Mouse (Mus musculus) adrenal gland, postnatal 36 days (tissue): ENCODE measurements around the gene Scoc. TPM values are rescaled to one million over a fixed set of nuclear protein-coding genes. Genes with fewer than 3 reads are reported as not detected.

Source experiments
- DNase-seq, 2 experiments: peaks; one replicate each; pipeline ENCODE4 v3.0.0; 2021; ENCODE audit warnings: mixed read lengths in 1 of 2
- total RNA-seq, 2 experiments: library from RNA; stranded (reverse); gene quantifications; 2 replicates each; pipeline ENCODE4 v1.2.3; 2021

Scoc gene
- total RNA-seq, 2 experiments from 2014 or later = 75.2 to 83.3 TPM

DNA sequence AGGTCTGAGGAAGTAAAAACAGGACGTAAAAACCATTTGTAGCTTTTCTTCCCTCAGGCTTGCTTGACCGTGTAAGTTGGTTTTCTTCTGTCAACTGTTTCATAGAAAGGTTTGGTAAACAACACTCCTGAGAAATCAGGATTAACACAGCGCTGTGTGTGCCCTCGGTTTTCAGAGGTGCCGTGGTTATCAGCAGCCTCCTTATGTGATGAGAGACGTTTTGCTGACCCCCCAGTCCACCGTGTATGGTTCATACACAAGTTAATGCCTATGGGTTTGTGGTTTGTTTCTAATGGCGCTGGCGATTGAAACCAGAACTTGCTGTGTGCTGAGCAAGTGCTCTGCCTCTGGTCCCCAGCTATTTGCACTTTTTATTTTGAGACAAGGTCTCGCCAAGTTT lies 52.6 kb downstream of the Scoc start:
- no peak for DNase-seq

DNA sequence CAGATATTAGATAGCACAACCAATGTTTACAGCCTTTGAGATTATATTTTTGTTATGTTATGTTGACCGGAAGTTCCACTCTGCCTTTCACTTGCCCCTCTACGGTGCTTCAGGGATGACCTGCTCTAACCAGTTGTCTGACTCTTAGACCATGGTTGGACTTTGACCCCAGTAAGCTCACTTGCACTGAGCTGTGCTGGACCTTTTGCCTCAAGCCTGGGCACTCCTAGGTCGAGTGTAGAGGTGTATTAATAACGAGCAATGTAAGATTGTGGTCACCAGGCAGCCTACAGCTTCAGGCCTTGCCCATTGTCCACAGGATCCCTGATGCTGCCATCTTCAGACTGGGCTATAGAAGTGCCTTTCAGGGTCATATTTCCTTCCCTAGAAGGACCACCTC lies 60.5 kb downstream of the Scoc start:
- no peak for DNase-seq

- no peak for DNase-seq
Observed at GRCm38 (mm10) chr8:83396680-83397079, 61.5 kb downstream of the Scoc start.

- no peak for DNase-seq
Observed at GRCm38 (mm10) chr8:83394325-83394724, 63.9 kb downstream of the Scoc start.

GRCm38 (mm10) chr8:83392521-83392920 lies 65.7 kb downstream of the Scoc start:
- no peak for DNase-seq

DNA sequence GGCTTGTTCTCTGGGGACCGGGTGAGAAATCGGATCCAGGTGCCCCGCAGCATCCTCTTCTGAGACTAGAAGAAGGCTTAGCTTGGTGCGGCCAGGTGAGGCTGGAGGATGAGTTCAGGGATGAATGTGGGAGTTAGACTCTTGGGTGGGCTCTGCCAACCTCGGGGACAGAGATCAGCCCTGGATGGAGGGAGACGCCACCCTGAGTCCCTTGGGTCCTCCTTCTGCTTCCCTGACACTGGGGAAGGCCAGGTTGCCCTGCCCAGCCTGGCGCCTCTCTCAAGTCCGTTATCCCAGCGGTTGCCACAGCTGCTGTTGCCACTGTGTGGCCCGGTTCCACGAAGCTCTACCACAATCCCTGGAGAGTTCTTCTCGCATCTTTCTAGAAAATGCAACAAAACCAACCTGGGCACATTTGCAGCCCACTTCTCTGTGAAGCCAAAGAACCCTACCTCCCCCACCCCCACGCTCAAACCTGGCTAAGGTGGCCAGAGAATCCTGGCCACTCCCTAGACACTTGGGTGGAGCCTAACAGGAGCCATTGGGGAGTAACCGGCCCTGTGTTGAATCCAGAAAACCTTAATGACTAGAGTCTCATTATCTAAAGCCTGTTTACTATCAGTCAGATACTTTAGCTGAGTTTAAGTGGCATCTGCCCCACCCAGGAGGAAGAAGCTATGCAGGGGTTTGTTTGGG lies 68.0 kb downstream of the Scoc start:
- DNase-seq = no peak

- DNase-seq = peak; percentile 65 to 75
Observed at GRCm38 (mm10) chr8:83389316-83390005, 68.7 kb downstream of the Scoc start, which contains the start of gene Clgn. Gene Clgn, plus strand, starts transcription at chr8:83389867.

GRCm38 (mm10) chr8:83382850-83383249 lies 75.3 kb downstream of the Scoc start:
- no peak for DNase-seq

- no peak for DNase-seq
Observed at GRCm38 (mm10) chr8:83381016-83381415, 77.2 kb downstream of the Scoc start.

DNA sequence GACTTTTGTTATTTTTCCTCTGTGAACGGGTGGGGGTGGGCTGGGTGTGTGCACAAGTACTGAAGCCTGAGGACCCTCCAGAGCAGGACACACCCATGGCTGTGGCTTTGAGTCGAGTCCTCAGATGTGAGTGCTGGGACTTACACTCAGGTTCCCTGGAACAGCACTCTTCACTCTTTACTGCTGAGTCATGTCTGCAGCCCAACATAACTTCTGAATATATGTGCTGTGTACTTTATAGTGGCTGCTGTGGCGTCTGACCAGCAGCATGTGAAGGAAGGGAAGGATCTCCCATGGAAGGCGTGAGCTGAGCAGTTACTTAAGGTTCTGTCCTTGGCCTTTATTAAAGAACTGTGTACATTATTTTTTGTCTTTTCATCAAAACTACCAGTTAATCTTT lies 78.0 kb downstream of the Scoc start:
- no peak for DNase-seq

Other genes starting within 250 kb of the Scoc start
- 100 to 1,000 TPM; 518 to 847 TPM for gene Ucp1, start 168.0 kb downstream of the Scoc start, total RNA-seq
- gene Elmod2, start 125.9 kb downstream of the Scoc start, total RNA-seq = 10 to 100 TPM; 22.4 to 25.4 TPM
- gene Mgat4d, start 109.9 kb downstream of the Scoc start, total RNA-seq = not detected
- under 1 TPM in 1 of 2 experiments, not detected in 1; 0.13 TPM for gene Clgn, start 68.5 kb downstream of the Scoc start, total RNA-seq
- not detected for gene Olfr370, start 77.4 kb upstream of the Scoc start, total RNA-seq
- gene Ndufb7, start 108.3 kb upstream of the Scoc start, total RNA-seq = 100 to 1,000 TPM; 218 to 228 TPM
- gene Tecr, start 149.6 kb upstream of the Scoc start, total RNA-seq = 100 to 1,000 TPM; 450 to 470 TPM
- 10 to 100 TPM; 38.5 to 57.2 TPM for gene Dnajb1, start 149.8 kb upstream of the Scoc start, total RNA-seq
- 10 to 100 TPM; 37.8 to 44.0 TPM for gene Gipc1, start 194.3 kb upstream of the Scoc start, total RNA-seq
- gene Ptger1, start 208.3 kb upstream of the Scoc start, total RNA-seq = 1 to 10 TPM in 1 of 2 experiments, under 1 TPM in 1; 0.63 to 2.2 TPM
- gene Pkn1, start 240.8 kb upstream of the Scoc start, total RNA-seq = 100 to 1,000 TPM in 1 of 2 experiments, 10 to 100 TPM in 1; 98.0 to 123 TPM